Mouse (Mus musculus) cerebellum, adult (tissue): ENCODE data around the gene Shc2.
A peak's percentile ranks its signal among the peaks of the same experiment; 100 is the strongest.

Source experiments
- ATAC-seq: cut with Nextera tagmentation; 2 replicates; pipeline ENCODE4 v1.9.2; 2017; ENCODE audit warnings: mild to moderate bottlenecking, moderate library complexity, mixed read lengths; ENCODE audit not compliant: insufficient number of reproducible peaks, low FRiP score, low TSS enrichment

Gene Shc2

DNA sequence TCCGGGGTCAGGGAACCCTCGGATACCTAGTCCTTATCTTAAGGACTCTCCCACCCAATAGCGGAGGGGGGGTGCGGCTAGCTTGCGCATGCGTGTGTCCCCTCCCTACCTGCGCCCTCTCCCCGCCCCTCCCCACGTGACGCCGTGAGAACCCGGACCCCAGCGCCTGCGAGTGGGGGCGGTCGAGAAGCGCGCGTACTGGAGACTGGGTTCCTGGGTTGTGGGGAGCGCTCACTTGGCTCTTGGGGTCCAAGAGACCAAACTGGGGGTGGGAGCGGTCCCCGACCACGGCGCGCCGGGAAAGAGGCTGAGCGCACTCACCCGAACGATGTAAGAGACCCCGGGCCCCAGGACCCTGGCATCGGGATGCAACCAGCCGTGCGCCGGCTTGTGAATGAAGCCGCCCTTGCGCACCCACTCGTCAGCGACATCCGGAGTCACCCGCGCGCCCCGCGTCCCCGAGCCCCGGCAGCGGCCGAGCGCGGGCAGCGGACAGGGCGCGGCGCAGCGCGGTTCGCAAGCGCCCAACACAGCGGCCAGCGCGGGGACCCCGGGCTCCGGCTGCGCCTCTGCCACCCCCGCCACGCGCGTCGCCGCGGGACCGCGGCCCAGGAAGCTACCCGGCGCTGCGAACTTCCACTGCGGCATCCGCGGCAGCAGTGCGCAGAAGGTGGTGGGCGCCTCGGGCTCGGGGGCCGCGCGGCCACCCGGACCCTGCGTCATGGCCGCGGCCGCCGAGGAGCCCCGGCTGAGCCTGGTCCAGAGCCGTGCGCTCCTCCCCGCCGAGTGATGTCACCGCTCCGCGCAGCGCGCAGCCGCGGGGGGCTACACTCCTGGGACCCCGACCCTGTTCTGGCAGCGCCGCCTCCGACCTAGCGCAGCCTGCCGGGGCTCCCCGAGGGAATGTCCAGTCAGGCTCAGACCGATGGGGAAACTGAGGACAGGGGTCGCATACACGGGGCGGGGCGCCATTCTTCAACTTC, at the start of gene Shc2:
Gene Shc2, minus strand, starts transcription at position 791 of the 983 bp plus-strand sequence.
- ATAC-seq, result peak; percentile 70

DNA sequence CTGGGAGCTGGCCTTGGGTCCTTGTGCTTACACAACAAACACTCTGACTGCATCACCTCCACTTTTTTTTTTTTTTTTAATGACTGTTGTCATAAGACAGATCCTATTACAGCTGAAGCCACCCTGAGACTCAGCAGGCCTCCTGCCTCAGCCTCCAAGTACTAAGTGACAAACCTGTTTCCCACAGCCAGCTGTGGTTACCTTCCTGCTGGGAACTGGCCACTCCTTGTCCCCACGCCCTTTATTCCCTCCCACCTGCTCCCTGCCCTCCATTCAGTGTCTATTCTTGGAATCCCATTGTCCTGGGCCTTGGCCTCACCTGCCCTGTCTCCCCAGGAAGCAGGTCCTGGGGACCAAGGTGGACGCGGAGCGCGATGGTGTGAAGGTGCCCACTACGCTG, 49.8 kb upstream of the Shc2 start:
- ATAC-seq, result no peak

DNA sequence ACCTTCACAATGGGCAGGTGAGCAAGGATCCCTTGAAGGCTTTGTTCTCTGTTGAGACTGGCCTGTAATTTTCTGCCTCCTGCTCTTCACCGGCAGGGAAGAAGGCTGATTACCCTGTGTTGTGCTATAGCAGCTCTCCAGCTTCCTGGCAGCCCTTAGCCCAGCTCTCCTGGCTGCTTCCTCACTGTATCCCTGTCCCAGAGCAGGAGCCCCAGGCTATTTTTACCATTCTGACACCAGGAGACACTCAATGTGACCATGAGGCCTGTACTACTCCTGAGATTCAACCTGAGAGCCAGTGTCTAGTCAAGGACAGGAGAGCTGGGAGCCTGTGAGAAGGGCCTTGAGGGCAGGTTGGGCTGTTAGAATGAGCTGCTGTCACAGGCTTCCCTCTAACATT, 49.0 kb upstream of the Shc2 start:
- ATAC-seq, result no peak

DNA sequence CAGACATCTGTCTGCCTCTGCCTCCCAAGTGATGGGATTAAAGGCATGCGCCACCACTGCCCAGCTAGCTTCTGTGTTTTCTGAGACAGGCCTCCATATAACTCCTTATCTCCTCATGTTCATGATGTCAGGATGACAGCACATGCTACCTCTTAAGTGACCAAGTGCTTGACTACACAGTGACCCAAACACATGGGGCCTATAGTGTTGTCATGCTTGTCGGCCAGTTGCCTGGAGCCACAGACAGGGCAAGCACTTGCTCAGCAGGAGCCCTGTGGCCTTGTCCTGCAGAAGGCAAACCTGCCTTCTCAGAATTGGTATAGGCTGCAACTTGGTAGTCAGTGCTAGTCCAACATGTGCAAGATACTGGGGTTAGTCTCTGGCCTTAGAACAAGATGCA, 48.5 kb upstream of the Shc2 start:
- no peak for ATAC-seq

DNA sequence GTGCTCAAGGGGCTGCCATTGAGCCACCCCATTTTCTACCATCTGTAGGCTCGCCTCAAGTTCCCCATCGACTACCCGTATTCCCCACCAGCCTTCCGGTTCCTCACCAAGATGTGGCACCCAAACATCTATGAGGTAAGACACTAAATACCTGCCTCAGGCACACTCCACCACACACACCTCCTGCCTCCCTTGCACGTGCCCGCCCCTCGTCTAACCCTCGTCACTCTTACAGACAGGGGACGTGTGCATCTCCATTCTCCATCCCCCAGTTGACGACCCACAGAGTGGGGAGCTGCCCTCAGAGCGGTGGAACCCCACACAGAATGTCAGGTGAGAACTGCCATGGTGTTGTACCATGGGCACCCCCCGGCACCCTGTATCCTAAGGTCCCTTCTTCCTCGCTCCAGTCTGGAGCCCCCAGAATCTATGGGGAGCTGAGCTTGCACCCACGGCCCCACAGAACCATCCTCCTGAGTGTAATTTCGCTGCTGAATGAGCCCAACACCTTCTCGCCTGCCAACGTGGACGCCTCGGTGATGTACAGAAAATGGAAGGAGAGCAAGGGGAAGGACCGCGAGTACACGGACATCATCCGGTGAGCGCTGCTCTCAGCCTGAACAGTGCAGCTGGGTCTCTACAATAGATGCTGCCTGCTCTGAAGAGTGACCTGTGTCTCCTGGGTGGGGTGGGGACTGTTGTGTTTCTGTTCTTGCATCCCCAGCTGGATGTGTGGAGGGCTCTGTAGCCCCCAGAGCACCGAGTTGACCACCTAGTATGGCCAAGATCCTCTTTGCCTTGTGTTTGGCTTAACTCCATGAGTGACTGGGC, 47.3 kb upstream of the Shc2 start:
- no peak for ATAC-seq

DNA sequence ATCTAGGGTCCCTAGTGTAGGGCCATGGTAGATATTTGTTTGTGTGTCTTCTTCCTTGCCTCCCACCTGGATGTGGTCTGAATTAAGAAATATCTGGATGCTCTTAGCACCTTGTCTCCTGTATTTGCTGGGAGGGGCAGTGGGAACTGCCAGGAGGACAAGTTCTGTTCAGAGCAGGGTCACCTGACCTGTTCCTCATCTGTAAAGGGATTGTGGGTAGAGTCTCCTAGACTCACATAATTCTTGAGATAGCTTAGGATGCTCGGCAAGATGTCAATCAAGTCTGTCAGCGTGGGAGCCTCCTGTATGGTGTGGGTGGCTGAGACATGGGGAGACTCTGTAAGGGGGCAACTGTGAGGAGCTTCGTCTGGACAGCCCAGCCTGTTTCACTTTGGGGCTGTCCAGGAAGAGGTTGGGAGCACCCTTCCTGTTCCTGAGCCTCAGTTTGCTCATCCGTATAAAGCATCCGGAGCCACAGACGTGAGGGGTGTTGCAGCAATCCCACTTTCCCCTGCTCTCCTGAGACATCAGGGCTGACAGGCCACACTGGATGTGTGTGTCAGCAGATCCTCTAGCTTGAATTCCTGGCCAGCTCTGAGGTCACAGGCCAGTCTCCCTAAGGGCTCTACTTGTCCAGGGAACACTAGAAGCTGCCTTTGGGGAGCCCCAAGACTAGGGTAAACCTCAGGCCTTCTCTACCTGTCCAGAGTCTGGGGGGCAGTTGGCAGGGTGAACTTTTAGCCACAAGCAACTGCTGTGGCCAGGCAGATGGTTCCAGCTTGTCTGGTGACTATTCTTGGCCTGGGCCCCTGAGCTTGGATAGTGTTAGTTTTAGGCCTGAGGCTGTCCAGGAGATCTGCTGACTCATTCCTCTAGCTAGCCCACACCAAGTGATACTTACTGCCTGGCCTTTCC, 46.3 kb upstream of the Shc2 start:
- no peak for ATAC-seq

DNA sequence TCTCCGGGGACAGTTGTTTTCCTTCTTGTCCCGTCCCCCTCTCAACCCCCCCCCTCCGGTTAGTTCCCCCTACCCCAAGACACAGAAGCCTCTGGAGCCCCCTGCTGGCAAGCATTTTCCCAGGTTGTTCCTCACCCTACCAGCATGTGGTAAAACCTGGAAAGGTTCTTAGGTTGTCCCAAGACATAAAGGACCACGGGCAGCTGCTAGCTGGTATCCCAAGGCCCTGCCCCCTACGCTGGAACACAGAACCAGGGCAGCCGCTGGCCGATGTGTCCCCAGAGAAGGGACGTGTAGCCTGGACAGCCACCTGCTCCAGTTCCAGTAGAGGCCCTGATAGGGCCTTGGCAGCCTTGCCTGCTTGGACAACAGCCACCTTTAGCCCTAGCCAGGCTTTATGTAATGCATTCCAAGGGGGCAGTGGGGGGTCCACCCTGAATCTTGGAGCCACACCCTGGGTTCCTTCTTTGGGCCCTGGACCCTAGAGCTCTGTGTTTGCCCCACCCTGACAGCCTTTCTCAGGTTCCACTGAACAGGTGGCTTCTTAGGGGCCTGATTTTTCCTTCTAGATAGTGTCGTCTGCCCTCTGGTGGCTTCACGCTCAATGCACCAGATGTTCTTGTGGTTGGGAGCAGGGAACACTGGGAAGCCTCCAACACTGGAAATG, 45.3 kb upstream of the Shc2 start:
- no peak for ATAC-seq

DNA sequence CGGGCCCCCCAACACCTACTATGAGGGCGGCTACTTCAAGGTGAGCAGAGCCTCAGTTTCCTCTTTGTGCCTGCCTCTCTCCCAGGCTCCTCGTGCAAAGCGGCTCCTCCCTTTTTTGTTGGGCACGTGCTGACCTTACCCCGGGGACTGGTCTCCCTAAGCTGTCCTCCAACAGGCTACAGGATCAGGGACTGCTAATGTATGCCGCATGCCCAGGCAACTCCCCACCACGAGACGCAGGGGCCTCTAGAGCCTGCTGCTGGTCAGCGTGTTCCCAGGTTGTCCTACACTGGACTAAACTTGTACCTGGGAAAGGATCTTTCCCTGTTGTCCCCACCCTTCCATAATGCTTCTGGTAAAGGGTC, 44.8 kb upstream of the Shc2 start:
- ATAC-seq, result no peak

DNA sequence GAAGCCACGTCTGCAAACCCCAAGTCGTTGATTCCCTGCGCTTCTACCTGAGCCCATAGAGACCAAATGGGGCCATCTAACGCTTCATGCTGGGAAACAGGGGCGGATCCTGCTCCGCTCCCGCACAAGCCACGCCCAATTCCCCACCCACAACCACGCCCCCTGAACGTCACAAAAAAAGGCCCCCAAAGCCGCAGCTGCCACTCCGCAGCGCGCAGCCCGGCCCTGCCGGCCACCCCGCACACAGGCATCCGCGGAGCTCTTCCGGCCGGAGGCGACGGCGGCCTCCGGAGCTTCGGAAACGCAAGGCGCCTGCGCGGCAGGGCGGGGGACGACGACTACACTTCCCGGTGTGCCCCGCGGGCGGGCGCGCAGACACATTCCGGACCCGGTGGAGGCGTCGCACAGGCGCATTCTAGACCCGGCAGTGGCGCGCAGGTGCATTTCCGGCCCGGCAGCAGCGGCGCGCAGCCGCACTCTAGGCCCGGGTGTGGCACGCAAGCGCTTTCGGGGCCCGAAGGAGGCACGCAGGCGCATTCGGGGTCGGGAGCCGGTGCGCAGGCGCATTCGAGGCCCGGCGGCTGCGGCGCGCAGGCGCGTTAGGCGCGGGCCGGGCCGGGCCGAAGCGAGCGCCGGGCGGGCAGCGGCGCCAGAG, 44.0 kb upstream of the Shc2 start, which contains the start of gene Cdc34:
Gene Cdc34, plus strand, starts transcription at position 605 of the 655 bp plus-strand sequence.
- peak; percentile 85 for ATAC-seq

DNA sequence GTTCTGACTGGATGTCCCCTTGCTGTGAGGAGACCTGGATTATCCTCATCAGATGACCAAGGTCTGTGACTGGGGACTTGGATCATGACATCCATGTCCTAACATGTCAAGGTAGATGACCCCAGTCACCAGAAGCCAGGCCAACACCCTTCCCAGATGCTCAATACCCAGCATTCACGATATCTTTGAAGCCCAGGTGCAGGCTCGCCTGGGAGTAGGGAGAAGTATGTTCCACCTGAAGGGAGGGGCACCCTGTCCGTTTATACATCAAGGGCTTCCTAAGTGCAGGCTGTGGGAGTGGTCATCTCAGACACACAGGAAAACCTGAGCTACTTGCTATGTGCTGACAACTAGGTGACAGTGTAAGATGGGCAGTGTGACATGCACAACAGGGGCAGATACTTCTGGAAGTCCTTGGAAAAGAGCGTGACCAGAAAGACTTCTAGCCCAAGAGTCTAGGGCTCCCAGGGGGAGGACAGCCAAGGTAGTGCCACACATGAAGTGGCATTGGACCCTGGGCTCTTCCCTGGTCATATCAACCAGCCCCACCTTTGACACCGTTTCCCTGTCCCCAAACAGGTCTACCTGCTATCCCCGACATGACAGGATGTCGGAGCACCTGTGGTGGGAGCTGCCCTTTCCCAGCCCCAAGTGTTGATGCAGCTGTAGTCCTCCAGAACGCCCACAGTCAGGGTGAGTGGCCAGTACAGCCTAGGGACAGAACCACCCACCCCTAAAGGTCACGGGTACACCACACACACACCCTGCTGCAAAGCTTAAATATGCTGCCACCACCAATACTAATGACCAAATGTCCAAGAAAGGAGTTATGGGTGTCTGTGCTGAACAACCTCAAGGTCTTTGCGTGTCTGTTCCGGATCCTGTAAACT, 43.1 kb upstream of the Shc2 start:
- ATAC-seq, result peak; percentile 5; the same call in 1 of the 2 replicates

DNA sequence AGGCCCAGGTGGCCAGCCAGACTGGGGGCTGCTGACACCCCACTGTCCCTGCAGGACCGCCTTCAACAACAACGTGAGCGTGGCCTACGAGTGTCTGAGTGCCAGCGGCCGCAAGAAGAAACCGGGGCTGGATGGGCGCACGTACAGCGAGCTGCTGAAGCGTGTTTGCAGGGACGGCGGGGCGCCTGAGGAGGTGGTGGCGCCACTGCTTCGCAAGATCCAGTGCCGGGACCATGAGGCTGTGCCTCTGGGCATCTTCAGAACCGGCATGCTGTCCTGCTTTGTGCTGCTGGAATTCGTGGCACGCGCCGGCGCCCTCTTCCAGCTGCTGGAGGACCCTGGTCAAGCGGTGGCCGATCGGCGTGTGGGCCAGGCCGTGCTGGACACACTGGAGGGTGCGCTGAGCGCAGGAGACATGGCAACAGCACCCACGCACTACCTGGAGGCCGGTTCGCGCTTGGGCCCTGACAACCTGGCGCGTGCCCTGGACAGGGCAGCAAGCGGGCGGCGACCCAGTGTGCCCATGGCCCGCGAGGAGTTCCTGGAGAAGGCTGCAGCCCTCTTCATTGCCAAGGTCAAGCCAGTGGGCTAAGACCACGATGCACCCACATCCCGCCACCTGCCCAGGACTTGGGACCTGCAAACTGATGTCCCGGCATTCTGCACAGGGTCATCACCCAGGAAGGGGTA, 37.8 kb upstream of the Shc2 start:
- ATAC-seq, result no peak

DNA sequence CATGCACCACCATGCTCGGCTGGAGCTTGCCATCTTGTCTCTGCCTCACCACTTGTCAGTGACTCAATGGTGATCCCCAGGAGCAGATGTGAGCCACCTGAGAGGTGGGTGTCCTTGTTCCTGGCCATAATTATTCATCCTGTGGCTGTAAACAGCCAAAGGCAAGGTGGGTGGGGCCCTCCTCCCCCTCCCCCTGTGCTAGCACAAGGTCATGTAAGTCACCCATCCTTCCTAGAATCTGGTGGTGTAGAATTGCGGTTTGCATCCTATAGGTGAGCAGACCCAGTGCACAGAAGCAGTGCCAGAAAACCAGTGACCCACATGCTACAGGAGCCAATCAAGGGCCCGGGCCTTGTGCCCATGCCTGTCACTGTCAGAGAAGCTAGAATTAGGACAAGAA, 35.3 kb upstream of the Shc2 start:
- ATAC-seq, result no peak

DNA sequence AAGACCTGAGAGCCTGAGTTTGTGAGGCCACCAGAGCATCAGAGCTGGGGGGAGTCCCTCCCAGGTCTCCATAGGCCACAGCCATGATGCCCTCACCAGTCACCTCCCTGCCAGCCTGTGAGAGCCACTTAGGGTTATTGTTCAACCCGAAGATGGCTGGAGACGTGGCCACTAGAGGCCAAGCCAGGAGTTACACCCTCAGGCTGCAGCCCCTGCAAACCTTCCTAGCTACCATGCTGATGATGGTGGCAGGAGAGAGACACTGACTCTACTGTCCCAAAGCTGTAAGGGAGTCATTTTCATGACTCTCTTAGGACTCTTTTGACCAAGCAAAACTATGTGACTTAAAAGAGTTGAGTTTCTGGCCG, 34.4 kb upstream of the Shc2 start:
- no peak for ATAC-seq

DNA sequence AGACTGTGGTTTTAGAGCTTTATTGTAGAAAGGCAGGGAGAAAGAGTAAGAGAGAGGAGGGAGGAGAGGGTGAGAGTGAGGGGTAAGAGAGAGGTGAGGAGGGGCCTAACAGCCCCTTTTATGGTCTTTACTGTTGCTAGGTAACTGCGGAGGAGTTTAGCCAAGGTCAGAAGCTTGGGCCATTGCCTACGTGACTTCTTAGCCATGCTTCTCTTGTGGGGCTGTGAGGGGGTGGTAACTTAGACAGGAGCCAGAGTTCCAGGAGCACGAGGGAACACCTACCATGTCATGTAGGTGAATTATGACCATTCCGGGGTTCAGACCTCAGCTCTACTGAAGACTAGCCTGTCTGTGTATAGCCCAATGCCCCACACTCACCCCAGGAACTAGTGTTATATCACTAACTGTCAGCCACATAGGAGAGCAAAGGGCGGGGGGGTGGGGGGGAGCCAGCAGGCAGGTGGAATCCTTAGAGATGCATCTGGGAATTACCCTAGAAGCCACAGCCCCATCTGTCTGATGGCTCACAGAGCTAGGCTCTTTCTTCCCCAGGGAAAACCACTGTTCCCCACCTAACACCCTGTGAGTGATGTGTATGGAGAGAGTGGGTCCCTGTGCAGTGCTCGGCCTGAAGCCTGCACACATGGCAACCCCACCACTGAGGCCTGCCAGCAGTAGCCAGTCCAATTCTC, 33.8 kb upstream of the Shc2 start:
- ATAC-seq, result no peak

DNA sequence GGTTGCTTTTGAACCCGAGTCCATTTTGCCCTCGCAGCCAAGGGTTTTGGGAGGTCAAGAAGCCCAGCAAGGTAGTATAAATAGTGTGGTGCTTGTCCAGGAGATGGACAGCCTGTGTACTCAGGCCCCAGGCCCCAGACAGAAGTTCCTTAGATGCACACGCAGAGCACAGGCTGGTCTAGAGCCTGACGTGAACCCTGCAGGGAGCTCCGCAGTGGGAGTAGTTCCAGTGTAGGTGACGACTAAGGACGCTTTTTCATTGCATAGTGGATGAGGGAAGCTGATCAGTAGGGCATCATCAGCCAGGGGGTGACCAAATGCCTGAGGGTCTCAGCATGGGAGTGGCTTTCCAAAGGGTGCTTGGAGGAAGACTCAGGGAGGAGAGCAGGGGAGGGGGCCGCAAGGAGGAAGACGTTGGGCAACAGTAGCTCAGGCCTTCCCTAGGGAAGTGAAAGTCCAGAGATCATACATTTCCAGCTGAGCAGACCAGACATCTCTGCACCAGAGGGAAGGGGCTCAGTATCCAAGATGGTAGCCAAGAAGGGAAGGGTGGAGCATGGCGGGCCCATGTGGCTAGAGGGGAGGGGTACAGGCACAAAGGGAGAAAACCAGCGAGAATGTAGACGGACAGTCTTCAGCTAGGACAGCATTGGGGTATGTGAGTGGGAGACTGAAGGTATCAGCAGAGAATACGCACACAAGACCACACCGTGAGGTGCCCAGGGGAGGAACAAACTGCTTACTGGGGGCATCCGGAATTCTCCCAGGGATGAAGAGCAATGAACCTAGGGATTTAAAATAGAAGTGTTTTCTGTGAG, 32.6 kb upstream of the Shc2 start:
- 0 out of 2 replicates have a peak, but pooled peaks have one; percentile 8 for ATAC-seq

DNA sequence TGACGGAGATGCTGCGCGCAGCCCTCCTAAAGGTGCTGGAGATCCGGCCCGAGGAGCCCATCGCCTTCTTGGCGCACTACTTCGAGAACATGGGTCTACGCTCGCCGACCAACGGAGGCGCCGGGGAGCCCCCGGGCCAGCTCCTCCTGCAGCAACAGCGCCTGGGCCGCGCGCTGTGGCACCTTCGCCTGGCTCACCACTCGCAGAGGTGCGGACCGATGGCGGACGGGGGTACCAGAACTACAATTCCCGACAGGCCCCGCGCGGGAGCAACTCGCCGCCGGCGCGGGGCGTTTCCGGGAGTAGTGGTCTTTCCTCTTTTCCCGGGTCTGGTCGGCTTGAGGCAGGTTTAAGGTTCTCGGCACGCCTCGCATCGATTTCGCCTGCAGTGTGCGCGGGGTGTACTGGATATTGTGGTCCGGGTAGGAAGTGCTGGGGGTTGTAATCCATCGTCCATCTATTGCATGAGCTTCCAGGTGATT, 31.9 kb upstream of the Shc2 start:
- peak; percentile 36; the same call in 1 of the 2 replicates for ATAC-seq
